Mouse (Mus musculus): ENCODE results near the gene Eml3. TPM values are rescaled to one million over a fixed set of nuclear protein-coding genes. Genes with fewer than 3 reads are reported as not detected.
A peak's percentile ranks its signal among the peaks of the same experiment; 100 is the strongest.

Gene Eml3
- total and polyA plus RNA-seq, 3 experiments: 16.6 to 23.4 TPM; not detected in 1

DNA sequence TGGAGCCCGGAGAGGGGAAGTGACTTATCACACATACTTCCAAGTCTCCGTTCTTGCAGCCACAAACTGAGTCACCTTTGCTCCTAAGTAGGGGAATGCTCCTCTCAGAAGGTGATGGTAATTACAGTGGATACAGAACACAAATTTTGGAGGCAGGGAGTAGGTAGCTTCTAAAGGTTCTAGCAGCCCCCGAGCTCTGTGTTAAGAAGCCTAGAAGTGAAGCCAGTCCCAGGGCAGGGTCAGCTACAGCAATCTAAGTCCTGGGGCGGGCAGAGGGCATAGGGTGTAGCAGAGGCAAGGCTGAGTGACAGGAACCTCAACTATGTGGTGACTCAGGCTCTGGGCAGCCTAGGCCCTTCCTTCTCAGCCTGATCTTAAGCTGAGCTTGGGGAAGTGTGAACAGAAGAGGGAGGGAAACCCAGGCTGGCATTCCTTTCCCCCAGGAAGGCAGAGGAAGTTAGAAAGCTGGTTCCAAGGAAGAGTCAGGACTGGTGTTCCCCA is 53.8 kb downstream of the Eml3 start:
- peak overlapping the region; percentile 40 for H3K27ac ChIP-seq (ENCODE audit: control insufficient read depth, low read depth, low read length)
- peaks cover 18 to 48% of the 10 kb centered on the region in 2 experiments for H3K4me1 ChIP-seq (ENCODE audit: control insufficient read depth in 1 of 2, insufficient read depth in 2 of 2, low read length in 2 of 2)
- DNase-seq (ENCODE audit: low read depth, low spot score): peak; percentile 70
- no peaks in the 10 kb centered on the region for H3K79me2 ChIP-seq (ENCODE audit: control insufficient read depth, insufficient read depth, low read length, poor library complexity)
- H3K36me3 ChIP-seq (ENCODE audit: control insufficient read depth in 1 of 2, insufficient read depth in 2 of 2, low read length in 2 of 2): peaks cover 8 to 57% of the 10 kb centered on the region in 2 experiments
- no peak overlapping the region for H3K9ac ChIP-seq (ENCODE audit: control insufficient read depth, low read depth, low read length, poor library complexity, severe bottlenecking)
- H3K9me3 ChIP-seq (replicated peaks; ENCODE audit: insufficient read depth, low read length): no peaks in the 10 kb centered on the region
- H3K27me3 ChIP-seq (ENCODE audit: control insufficient read depth in 1 of 2, insufficient read depth in 2 of 2, low read length in 2 of 2): no peaks in the 10 kb centered on the region
- no peak overlapping the region for H3K4me3 ChIP-seq (ENCODE audit: control insufficient read depth in 1 of 2, insufficient read depth in 1 of 2, low read depth in 2 of 2, low read length in 2 of 2)
- TF ChIP-seq EP300 (IDR thresholded peaks at IDR 0.05; ENCODE audit: low read depth in 1 of 2, low read length in 2 of 2) (peak; percentile 69 to 77; a peak in 2 of 4 replicates), TCF12 (IDR thresholded peaks at IDR 0.05; ENCODE audit: low read depth, low read length) (peak; percentile 48; the same call in 1 of the 2 replicates), GABPA (IDR thresholded peaks at IDR 0.05; ENCODE audit: low read depth, low read length) (no peak), MAZ (IDR thresholded peaks at IDR 0.05; ENCODE audit: low read depth, low read length) (no peak), JUND (IDR thresholded peaks at IDR 0.05; ENCODE audit: low read depth, low read length) (no peak), TAL1 (IDR thresholded peaks at IDR 0.05; ENCODE audit: low read length) (peak; percentile 52), BHLHE40 (IDR thresholded peaks at IDR 0.05; ENCODE audit: borderline replicate concordance, low read depth, low read length) (no peak), E2F4 (IDR thresholded peaks at IDR 0.05; ENCODE audit: borderline replicate concordance, low read depth, low read length) (no peak), ELF1 (IDR thresholded peaks at IDR 0.05; ENCODE audit: low read depth, low read length) (no peak), CHD2 (IDR thresholded peaks at IDR 0.05; ENCODE audit: low read length) (no peak), ZKSCAN1 (IDR thresholded peaks at IDR 0.05; ENCODE audit: low read depth, low read length) (no peak), CHD1 (IDR thresholded peaks at IDR 0.05; ENCODE audit: low read depth, low read length) (no peak), ZNF384 (IDR thresholded peaks at IDR 0.05; ENCODE audit: low read depth, low read length) (no peak), RAD21 (IDR thresholded peaks at IDR 0.05; ENCODE audit: low read depth, low read length) (no peak), MAFK (IDR thresholded peaks at IDR 0.05; ENCODE audit: borderline replicate concordance, low read depth, low read length) (no peak), ETS1 (IDR thresholded peaks at IDR 0.05; ENCODE audit: low read depth, low read length) (0 out of 2 replicates have a peak, but pooled peaks have one; percentile 39), NRF1 (IDR thresholded peaks at IDR 0.05; ENCODE audit: insufficient read depth, low read depth, low read length, poor library complexity, severe bottlenecking) (no peak), HCFC1 (IDR thresholded peaks at IDR 0.05; ENCODE audit: low read depth, low read length) (no peak), POLR2A (IDR thresholded peaks at IDR 0.05; ENCODE audit: control insufficient read depth in 1 of 2, insufficient read depth in 1 of 2, low read depth in 1 of 2, low read length in 2 of 2, poor library complexity in 1 of 2) (no peak), POLR2AphosphoS2 (IDR thresholded peaks at IDR 0.05; ENCODE audit: low read length) (no peak), GATA1 (IDR thresholded peaks at IDR 0.05; ENCODE audit: low read depth, low read length) (peak; percentile 77), CTCF (IDR thresholded peaks at IDR 0.05 in 2 of 3, conservative IDR thresholded peaks at IDR 0.05 in 1 of 3; ENCODE audit: control insufficient read depth in 1 of 3, insufficient read depth in 1 of 3, low read depth in 2 of 3, low read length in 3 of 3, poor library complexity in 1 of 3, severe bottlenecking in 1 of 3) (no peak), USF1 (IDR thresholded peaks at IDR 0.05; ENCODE audit: low read depth, low read length) (no peak), SMC3 (IDR thresholded peaks at IDR 0.05; ENCODE audit: low read depth, low read length) (peak; percentile 4; the same call in 1 of the 2 replicates), RCOR1 (IDR thresholded peaks at IDR 0.05; ENCODE audit: low read depth, low read length) (no peak; the same call in 1 of the 2 replicates), MAX (IDR thresholded peaks at IDR 0.05; ENCODE audit: low read length) (no peak), ZC3H11A (IDR thresholded peaks at IDR 0.05; ENCODE audit: low read depth, low read length) (no peak), SIN3A (IDR thresholded peaks at IDR 0.05; ENCODE audit: low read length) (no peak), ZMIZ1 (IDR thresholded peaks at IDR 0.05; ENCODE audit: low read depth, low read length) (no peak), MYC (IDR thresholded peaks at IDR 0.05; ENCODE audit: low read depth, low read length) (no peak), MXI1 (IDR thresholded peaks at IDR 0.05; ENCODE audit: low read depth, low read length) (0 out of 2 replicates have a peak, but pooled peaks have one; percentile 2), MEF2A (IDR thresholded peaks at IDR 0.05; ENCODE audit: extremely low read depth, insufficient replicate concordance, low read depth, low read length, poor library complexity, severe bottlenecking) (no peak), UBTF (IDR thresholded peaks at IDR 0.05; ENCODE audit: borderline replicate concordance, insufficient read depth, low read depth, low read length) (no peak), KAT2A (conservative IDR thresholded peaks at IDR 0.05; ENCODE audit: low read depth, low read length) (no peak), USF2 (IDR thresholded peaks at IDR 0.05; ENCODE audit: borderline replicate concordance in 1 of 2, insufficient read depth in 1 of 2, low read depth in 1 of 2, low read length in 2 of 2) (no peak), POLR2AphosphoS5 (IDR thresholded peaks at IDR 0.05; ENCODE audit: borderline replicate concordance, low read depth, low read length) (no peak), NELFE (IDR thresholded peaks at IDR 0.05; ENCODE audit: low read depth, low read length) (no peak)
